Mouse (Mus musculus): ENCODE data around the gene Lyzl6. TPM values are rescaled to one million over a fixed set of nuclear protein-coding genes. Genes with fewer than 3 reads are reported as not detected.

Lyzl6 gene
- total RNA-seq, 1 experiment from 2014 or later: not detected

DNA sequence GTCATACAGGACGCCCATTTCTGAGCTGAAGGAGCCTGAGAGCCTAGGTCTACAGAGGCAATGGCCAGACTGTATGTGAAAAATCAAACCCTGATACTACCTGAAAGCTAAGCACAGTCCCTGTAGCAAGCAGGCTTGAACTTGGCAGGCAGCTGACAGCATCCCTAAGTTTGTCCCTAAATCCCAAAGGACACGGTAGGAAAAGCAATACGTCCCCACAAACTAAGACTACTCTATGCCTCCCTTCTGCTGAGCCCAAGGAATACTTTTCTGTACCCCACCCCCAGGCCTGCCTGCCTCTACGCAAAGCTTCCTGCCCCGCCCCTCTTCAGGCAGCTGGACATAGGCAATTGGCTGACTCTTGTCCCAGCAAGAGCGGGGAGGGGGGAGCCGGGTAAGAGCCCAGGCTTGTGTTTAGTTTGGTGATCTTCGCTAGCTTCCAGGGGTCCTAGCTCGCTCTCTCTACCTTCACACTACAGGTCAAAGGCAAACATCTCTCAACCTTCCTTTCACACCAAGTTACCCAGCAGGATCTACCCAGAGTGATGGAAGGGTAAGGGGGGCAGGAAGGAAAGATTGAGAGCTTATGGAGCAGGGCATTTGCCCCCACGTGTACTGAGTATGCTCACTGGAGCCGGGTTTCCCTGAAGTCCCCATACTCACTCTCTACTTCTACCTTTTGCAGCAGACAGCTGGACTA, 9.4 kb upstream of the Lyzl6 start:
- no peak for ATAC-seq (ENCODE audit: extremely low read depth, insufficient number of reproducible peaks, low FRiP score, poor library complexity, severe bottlenecking)

- ATAC-seq (ENCODE audit: extremely low read depth, insufficient number of reproducible peaks, low FRiP score, poor library complexity, severe bottlenecking): no peak
Observed at GRCm38 (mm10) chr11:103646301-103646700, 7.6 kb upstream of the Lyzl6 start.

DNA sequence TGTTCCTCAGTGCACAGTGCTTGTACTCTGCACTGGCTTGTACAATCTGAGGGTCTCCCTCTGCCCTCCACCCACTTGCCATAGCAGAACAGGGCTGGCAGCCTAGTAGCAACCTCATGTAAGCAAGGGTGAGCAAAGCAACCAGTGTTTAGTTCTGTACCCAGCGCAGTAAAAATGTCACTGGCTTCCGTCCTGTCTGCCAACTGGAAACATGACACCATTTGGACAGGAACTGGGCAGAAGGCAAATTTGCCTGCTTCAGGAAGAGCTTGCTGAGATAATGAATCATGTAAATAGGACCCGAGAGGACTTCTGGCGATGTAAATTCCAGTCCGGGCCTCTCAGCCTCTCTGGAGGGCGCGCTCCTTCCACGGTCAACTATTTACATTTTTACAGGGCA, 7.0 kb upstream of the Lyzl6 start:
- ATAC-seq (ENCODE audit: extremely low read depth, insufficient number of reproducible peaks, low FRiP score, poor library complexity, severe bottlenecking): no peak

DNA sequence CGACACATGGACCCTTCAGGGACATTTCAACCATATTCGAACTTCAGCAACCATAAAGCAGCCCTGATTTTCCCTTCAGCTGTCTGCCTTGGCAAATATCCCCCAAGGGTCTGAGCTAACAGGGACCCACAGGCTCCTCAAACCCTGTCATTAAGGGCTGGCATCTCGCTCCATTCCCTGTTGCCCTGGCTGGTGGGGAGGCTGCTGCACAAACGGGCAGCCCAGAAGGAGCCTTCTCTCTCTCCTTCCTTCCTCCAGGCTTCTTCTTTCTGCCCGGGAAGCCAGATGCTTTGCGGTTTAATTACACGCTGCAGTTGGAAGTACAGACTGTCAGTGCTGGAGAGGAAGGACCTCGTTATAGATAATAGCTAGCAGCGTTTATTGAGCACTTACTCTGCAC, 4.5 kb upstream of the Lyzl6 start:
- no peak for ATAC-seq (ENCODE audit: extremely low read depth, insufficient number of reproducible peaks, low FRiP score, poor library complexity, severe bottlenecking)

- ATAC-seq (ENCODE audit: extremely low read depth, insufficient number of reproducible peaks, low FRiP score, poor library complexity, severe bottlenecking): 0 out of 2 replicates have a peak, but pooled peaks have one; percentile 35
Observed at GRCm38 (mm10) chr11:103639407-103639946, 787 bp upstream of the Lyzl6 start.

DNA sequence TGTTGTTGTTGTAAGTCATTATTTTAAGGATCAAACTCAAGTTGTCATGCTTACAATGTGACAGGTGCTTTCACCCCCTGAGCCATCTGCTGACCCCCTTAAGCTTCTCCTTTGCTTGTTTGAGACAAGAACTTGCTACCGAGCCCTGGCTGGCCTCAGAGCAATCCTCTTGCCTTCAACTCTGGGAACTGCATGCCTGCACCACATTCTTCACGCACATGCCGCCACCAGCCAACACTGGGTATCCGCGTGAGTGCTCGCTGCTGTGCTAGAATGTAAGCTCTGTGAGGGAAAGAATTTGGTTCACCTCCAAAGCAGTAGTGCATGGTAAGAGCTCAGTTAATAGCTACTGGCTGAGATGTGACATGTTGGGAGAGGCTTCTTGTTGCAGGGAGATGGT, 2.4 kb downstream of the Lyzl6 start:
- ATAC-seq (ENCODE audit: extremely low read depth, insufficient number of reproducible peaks, low FRiP score, poor library complexity, severe bottlenecking): no peak

DNA sequence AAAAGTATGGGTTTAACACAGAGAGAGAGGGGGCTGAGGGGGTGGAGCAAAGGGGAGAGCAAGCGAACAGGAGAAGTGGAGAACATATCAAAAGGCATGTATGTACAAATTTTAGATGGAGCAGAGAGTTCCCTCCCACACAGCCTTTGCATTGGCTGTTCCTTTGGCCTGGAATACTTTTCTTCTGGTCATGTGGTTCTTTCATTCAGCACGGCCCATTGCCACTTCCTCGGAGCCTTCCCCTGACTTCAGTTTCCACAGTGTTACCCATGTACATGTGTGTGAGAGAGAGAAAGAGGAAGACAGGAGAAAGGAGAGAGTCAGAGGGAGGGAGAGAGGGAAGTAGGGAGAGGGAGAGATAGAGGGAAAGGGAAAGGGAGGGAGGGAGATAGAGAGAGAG, 3.2 kb downstream of the Lyzl6 start:
- no peak for ATAC-seq (ENCODE audit: extremely low read depth, insufficient number of reproducible peaks, low FRiP score, poor library complexity, severe bottlenecking)

GRCm38 (mm10) chr11:103634806-103635205, 3.9 kb downstream of the Lyzl6 start:
- ATAC-seq (ENCODE audit: extremely low read depth, insufficient number of reproducible peaks, low FRiP score, poor library complexity, severe bottlenecking): no peak

- ATAC-seq (ENCODE audit: extremely low read depth, insufficient number of reproducible peaks, low FRiP score, poor library complexity, severe bottlenecking): no peak
Observed at GRCm38 (mm10) chr11:103627453-103627852, 11.2 kb downstream of the Lyzl6 start.

DNA sequence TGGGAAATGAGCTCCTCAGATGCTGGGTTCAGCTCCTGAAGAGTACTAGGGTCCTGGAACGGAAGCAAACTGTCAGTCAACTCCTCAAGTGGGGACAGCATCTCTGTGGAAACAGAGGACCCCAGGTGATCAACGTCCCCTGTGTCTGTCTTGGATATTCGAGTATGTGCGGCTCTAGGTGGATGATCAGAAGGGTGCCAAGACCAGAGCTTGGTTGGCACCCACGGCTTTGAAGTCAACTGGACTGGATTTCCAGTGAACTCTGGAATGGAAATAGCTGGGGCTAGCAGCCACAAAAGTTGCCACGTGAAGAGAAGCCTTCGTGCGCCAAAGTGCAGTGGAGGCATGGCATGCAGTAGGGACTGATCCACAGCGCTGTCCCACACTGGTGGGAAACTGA, 17.6 kb downstream of the Lyzl6 start, which contains the start of gene Gm884:
TSS of gene Gm884 (minus strand) at position 101 of the 400 bp plus-strand sequence.
- ATAC-seq (ENCODE audit: extremely low read depth, insufficient number of reproducible peaks, low FRiP score, poor library complexity, severe bottlenecking): no peak

- no peak for ATAC-seq (ENCODE audit: extremely low read depth, insufficient number of reproducible peaks, low FRiP score, poor library complexity, severe bottlenecking)
Observed at GRCm38 (mm10) chr11:103610772-103611171, 27.9 kb downstream of the Lyzl6 start.

GRCm38 (mm10) chr11:103606611-103607010, 32.1 kb downstream of the Lyzl6 start:
- no peak for ATAC-seq (ENCODE audit: extremely low read depth, insufficient number of reproducible peaks, low FRiP score, poor library complexity, severe bottlenecking)

Other genes with a start within 250 kb of the Lyzl6 start
- gene Plekhm1, start 226.2 kb downstream of the Lyzl6 start, total RNA-seq (2017): 28.5 and 29.7 TPM in 2 replicates
- under 0.01 TPM in 1 of 2 replicates, not detected in the other for gene Lrrc37a, start 134.3 kb downstream of the Lyzl6 start, total RNA-seq (2017)
- not detected in 2 replicates for gene Gm884, start 17.8 kb downstream of the Lyzl6 start, total RNA-seq (2017)
- gene Rprml, start 10.7 kb upstream of the Lyzl6 start, total RNA-seq (2017): not detected in 2 replicates
- 43.5 and 51.4 TPM in 2 replicates for gene Gosr2, start 59.0 kb upstream of the Lyzl6 start, total RNA-seq (2017)
- not detected in 2 replicates for gene Wnt9b, start 110.9 kb upstream of the Lyzl6 start, total RNA-seq (2017)
- gene Wnt3, start 135.3 kb upstream of the Lyzl6 start, total RNA-seq (2017): not detected in 2 replicates